Mouse (Mus musculus): ENCODE results near the gene Eloa.
"Not testable (repeated sequence)": the region's sequence is repeated elsewhere in the genome, so short reads cannot be mapped to it uniquely, and the experiment has no call there.

Eloa gene

DNA sequence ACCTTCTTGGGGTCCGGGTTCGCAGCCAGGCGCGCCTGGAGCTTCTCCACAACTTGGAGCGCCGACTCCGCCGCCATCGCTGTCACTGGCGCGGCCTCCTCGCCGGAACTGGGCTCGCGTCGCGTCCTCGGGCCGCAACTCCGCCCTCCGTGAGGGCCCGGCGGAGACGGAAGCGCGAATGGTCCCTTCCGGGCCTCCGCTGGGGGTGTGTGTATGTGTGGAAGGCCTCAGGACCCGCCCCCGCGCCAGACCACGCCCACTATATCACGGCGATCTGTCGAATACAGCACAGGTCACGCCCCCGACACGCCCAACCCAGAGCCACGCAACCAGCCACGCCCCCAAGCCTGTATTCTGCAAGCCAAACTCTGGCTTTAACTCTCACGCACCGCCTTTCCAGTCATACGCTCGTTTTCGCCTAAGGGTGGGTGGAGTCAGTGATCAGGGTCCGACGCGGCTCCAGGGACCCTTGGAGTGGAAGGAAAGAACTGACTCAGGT, at the start of gene Eloa:
TSS of gene Eloa (minus strand) at position 215 of the 499 bp plus-strand sequence.
- DNase-seq (ENCODE audit: inconsistent ontology term), result peak; percentile 100

DNA sequence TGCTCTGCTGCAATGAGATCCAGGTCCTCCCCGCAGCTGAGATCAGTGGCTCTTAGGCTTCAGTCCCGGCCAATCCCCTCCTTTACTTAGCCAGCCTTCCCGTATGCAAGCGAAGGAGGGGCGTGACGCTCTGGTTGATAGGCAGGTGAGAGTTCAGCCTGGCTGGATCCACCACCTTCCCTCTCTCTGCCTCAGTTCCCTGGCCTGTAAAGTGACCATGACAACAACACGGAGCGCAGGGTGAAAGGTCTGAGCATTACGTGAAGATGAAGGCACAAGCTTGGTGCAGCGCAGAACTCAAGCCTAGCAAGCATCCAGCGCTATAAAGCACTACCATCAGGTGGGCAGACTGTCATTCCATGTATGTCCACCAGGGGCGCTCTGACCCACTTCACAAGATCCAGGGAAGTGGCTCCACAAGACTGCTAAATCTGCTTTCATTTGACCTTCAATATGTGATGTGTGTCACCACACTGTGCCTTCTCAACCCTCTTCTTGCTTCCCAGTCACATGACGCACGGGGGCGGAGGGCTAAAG, 49.7 kb upstream of the Eloa start:
- DNase-seq (ENCODE audit: inconsistent ontology term), result peak; percentile 46

DNA sequence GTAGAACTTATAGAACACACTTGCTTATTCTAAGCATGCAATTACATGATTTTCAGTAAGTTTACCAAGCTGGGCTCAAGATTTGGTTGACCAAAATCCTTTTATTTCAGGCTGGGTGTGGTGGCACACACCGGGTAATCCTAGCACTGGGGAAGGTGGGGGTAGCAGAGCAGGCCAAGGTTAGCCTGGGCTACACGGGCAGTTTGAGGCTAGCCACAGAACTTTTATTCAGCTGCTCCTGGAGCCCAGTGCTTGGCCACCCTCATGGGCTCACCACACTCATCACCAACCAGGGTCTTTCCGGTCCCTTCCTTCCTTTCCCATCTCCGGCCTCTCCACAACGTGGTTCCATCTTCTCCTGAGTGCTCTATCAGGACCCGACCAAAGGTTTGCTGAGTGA, 49.0 kb upstream of the Eloa start:
- no peak for DNase-seq (ENCODE audit: inconsistent ontology term)

DNA sequence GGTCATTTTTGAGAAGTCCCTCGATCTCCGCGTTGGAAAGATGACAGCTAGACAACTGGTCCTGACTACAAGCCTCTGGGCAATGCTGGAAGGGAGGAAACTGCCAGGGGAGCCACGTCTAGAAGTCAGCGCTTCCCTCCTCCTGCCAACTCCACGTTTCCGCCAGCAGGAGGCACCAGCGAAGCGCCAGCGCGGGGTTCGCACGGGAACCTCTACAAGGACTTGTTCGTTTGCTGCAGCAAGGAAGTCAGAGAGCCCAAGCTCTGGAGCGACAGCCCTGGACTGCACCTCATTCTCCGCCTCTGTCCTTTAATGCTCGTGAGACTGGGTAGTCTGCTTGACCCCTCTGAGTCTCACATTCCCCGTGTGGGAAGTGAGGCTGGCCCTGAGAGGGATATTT, 48.4 kb upstream of the Eloa start:
- peak; percentile 83 for DNase-seq (ENCODE audit: inconsistent ontology term)

DNA sequence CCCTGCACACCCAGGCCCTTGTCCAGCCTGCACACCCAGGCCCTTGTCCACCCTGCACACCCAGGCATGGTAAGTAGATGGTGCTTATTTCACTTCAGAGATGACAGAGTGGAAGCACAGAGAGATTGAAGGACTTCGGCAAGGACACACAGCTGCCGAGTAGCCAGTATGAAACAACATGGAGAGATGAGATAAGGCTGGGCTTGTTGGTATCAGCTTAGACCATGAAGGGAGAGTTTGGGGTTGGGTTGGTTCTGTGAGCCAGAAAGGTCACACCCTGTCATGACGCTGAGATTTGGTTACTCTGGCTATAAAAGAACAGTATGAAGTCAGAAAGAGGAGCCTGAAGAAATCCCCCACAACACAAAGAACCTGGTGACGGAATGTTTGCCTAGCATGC, 47.8 kb upstream of the Eloa start:
- DNase-seq (ENCODE audit: inconsistent ontology term), result no peak

DNA sequence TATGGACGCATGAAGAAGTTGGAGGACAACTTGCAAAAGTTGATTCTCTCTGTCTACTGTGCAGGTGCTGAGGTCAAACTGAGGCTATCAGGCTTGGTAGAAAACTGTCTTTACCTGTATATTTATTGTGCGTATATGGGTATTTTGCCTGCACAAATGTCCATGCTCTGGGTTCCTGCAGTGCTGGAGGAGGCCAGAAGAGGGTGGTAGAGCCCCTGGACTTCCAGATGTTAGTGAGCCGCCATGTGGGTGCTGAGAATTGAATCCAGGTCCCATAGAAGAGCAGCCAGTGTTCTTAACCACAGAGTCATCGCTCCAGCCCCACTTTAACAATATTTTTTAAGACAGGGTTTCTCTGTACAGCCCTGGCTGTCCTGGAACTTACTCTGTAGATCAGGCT, 41.6 kb upstream of the Eloa start:
- no peak for DNase-seq (ENCODE audit: inconsistent ontology term)

DNA sequence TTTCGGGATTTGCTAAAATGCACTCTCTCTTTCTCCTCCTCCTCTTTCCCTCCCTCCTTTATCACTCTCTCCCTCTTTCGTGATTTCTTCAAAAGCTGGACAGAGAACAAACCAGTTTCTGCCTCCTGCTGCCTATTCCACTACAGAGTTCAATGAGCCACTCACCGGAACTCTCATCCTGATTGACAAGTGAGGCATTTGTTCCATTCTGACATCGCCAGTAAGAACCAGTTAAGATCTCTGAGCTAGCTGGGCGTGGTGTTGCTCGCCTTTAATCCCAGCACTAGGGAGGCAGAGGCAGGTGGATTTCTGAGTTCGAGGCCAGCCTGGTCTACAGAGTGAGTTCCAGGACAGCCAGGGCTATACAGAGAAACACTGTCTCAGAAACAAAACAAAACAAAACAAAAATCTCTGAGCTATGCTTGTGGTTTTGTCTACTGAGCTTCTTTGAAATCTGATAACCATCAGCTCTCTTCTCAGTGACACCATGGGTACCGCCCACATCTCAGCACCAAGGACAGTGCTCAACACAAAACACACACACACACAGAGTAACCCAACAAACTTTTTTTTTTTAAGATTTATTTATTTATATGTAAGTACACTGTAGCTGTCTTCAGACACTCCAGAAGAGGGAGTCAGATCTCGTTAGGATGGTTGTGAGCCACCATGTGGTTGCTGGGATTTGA, 38.4 kb upstream of the Eloa start:
- DNase-seq (ENCODE audit: inconsistent ontology term), result not testable (repeated sequence)

DNA sequence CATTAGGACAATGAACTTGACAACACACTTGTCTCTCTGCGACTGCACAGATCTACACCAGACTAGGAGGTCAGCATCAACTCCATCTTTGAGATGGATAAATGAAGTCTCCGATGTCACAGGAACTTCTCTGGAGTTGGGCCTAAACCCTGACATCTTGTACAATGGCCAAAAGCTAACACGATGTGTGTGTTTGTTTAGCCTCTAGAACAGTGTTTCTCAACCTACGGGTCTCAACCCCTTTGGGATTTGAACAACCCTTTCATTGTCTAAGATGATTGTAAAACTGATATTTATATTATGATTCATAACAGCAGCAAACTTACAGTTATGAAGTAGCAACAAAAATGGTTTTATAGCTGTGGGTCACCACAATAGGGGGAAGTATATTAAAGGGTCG, 36.4 kb upstream of the Eloa start:
- no peak for DNase-seq (ENCODE audit: inconsistent ontology term)

DNA sequence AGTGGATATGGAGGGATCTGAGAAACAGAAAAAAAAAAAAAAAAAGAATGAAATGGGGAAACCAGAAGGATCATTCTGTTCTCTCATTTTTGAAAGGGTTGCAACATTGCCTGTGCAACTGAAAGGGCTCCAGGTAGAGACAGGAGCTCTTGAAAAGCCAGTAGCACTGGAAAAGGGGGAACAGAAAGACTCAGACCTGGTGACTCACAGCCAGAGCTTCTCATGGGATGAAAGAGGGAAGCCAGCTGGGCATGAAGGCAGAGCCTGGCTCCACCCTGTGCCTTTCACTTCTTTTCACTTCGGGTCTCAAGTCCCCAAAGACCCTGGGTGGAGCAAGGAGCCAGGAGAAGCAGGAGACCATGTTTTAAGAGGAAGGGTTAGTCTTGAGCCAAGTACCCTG, 34.5 kb upstream of the Eloa start:
- DNase-seq (ENCODE audit: inconsistent ontology term), result no peak

DNA sequence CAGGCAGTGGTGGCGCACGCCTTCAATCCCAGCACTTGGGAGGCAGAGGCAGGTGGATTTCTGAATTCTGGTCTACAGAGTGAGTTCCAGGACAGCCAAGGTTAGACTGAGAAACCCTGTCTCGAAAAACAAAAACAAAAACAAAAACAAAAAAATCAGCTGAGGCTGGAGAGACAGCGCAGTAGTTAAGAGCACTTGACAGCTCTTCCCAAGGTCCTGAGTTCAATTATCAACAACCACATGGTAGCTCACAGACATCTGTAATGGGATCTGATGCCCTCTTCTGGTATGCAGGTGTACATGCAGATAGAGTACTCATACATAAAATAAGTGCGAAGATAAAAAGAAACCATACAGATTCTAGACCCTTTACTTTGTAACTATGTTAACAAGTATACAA, 32.3 kb upstream of the Eloa start:
- no peak for DNase-seq (ENCODE audit: inconsistent ontology term)

DNA sequence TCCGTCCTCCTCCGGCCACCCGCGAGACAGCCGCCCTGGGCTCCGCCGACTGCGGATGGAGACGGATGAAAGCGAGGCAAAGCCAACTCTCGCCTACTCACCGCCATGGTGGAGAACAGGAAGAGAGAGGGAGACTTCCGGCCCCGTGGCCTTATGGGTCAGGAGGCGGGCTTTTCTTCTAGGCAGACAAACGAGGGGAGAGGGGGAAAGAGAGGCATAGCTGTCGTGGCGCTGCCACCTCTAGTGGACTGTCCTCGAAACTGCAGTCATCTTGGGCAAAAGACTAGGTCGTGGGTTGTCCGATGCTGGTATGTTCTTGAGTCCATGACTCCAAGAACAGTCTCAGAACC, 31.7 kb upstream of the Eloa start, which contains the start of gene Rpl11:
TSS of gene Rpl11 (minus strand) at position 182 of the 350 bp plus-strand sequence.
- DNase-seq (ENCODE audit: inconsistent ontology term), result peak; percentile 96

DNA sequence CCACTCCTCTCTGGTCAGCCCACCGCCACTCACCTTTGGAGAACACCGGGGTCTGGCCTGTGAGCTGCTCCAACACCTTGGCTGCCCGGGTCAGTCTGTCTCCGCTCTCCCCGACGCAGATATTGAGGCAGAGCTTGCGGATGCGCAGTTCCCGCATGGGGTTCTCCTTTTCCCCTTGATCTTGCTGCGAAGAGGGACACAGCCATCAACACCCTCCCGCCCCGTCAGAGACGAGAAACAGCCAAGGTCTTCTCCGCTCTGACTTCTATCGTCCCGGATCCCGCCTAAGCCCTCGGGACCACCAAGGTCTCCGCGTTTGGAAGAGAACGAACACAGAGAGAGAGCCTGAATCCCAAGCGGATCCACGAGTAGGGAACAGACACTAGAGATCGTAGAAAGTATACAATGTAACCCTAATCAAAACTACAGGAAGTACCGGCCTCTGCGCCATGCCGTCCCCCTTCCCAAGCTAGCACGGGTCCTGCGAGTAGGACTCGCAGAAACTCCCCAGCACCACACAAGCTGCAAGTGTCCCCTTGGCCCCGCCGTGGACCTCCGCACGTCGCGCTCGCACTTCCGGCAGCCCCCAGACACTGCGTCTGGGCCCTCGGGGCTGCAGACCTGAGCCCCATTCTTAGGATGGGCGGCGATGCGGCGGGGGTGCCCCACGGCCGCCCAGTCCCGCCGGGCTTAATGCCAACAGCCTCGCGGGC, 31.1 kb upstream of the Eloa start:
- DNase-seq (ENCODE audit: inconsistent ontology term), result no peak

DNA sequence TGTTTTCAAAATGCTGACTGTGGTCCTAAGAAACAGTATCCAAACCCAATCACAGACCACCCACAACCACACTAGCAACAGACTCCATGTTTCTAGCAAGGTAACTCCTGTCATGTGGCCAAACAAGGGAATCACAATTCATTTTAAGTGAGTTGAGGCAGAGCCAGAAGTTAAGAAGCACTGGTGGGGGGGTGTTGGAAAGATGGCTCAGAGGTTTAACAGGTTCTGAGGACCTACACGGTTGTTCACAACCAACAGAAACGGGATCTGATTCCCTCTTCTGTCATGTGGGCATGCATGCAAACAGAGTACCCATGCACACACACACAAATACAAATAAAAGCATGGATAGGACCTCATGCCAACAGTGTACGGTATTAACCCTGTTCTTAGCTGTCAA, 30.5 kb upstream of the Eloa start:
- no peak for DNase-seq (ENCODE audit: inconsistent ontology term)

DNA sequence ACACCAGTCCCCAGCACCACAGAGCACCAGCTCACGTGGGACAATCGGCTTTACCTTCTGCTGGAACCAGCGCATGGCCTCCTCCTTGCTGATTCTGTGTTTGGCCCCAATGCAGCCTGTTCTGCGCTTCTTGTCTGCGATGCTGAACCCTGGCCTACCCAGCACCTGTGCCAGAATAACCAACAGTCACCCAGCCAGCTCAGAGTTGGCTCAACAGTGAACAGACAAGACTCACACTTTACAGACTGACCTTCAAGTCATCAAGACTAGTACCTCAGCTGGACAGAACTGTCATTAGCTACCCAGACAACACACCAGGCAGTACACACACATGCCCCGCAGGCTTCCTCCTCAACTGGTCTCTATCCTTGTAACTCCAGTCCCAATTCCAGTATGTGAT, 28.7 kb upstream of the Eloa start:
- DNase-seq (ENCODE audit: inconsistent ontology term), result no peak

DNA sequence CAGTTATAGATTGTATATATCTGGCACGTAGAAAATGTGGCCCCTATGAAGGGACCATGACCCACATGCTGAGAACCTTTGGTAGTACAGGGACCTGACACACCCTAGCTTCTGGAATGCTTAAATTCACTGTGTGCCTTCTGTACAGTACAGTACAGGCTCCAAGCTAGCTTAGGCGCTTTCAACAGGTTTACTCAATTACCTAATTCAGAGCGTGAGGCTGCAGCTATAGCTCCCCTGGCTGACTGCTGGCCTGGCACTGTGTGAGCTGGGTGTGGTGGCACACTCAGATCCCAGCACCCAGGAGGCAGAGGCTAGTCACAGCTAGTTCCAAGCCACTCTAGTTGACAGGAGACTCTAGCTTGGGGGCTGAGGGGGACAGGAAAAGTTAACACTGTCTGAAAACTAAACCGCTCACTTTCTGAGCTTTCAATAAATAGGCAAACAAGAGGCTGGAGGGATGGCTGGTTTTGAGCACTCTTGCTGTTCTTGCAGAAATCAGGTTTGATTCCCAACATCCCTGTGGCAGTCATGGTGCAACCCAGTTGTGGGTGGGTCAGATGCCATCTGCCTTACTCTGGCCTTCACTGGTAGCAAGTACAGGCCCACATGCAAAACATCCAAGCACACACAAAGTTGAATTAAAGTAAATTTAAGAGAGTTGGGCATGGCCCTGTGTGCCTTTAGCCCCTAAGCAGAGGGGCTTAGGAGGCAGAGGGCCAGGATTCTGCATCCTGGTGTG, 26.9 kb upstream of the Eloa start:
- no peak for DNase-seq (ENCODE audit: inconsistent ontology term)

DNA sequence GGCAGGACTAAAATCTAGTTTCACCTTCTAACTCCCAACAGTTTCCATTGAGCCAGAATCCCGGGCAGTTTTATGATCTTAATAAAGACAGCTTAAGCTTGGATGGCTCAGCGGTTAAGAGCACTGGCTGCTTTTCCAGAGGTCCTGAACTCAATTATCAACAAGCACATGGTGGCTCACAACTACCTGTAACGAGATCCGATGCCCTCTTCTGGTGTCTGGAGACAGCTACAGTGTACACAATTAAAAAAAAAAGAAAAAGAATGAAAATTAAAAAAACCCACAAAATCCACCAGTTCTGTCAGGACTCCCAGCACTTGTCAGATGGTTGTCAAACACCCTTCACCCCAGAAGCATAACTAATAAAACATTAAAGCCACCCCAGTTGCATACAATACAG, 26.1 kb upstream of the Eloa start:
- no peak for DNase-seq (ENCODE audit: inconsistent ontology term)

DNA sequence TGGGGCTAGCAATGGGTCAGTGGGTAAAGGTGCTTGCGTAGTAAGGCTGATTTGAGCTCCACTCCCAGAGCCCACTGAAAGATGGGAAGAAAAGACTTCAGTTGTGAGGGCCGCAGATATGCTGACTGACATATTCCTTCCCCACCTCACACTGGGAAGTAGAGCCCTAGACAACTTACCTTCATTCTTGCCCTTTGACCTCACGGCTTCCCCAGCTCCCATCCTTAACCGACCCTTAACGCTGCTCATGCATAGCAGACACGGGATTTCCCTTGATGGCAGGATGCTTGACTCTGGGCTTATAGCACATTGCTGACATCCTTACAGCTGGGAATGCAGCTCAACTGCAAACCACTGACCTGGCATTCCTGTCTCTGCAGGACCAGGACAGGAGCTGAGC, 25.3 kb upstream of the Eloa start:
- no peak for DNase-seq (ENCODE audit: inconsistent ontology term)

DNA sequence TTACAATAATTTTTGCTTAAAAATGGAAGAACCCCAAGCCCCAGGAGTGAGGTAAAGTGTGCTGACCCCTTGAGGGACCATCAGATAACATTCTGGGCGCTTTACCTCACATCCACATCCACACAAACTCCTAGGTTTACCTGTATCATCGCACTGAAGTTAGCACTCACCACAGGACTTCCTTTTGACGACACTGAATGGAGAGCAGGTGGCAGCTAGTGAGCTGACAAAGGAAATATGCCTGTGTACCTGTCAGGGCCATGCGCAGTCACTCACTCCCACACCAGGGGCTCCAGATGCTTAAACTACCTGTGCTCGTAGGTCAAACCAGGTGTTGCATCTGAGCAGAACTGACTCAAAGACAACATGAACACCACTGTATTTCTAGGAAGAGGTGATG, 23.5 kb upstream of the Eloa start:
- DNase-seq (ENCODE audit: inconsistent ontology term), result no peak

DNA sequence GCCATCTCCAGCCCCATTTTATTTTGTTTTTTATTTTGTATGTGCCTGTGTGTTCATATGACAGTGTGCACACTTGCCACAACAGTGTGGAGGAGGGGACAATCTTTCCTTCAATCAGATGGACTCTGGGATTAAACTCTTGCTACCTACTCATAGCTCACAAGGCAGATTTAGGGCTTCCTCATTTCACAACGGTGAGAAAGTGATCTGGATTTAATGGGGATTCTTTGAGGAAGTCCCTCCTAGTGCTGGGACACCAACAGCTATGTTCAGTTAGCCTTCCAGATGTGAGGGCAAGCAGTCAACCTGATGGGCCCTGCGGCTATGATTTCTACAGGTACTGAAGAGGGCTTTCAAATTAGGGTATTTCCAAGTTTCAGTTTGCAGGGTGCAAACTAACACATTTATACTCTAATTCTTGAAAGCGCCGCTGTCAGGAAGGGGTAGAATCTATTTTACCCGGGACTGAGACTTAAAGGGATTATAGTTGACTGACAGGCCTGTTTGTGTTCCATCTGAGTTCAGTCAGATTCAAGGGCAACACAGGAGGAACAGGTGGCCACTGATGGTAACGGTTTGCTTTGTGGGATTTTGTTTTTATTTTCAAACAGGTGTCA, 22.3 kb upstream of the Eloa start:
- DNase-seq (ENCODE audit: inconsistent ontology term), result no peak

DNA sequence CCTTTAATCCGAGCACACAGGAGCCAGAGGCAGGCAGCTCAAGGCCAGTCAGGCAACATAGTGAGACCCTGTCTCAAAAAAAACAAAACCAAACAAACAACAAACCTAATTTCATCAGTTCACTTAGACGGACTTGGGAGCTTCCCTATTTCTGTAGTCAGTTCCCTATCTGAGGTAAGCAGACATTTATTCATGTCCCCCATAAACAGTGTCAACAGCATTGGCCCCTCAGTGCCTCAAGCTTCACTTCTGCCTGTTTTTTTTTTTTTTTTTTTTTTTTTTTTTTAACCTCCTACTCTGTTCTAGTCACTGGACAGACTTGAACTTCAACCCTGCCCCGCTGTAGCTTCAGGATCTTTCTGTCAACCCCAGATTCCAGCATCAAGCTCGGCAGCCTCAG, 13.5 kb upstream of the Eloa start:
- no peak for DNase-seq (ENCODE audit: inconsistent ontology term)

DNA sequence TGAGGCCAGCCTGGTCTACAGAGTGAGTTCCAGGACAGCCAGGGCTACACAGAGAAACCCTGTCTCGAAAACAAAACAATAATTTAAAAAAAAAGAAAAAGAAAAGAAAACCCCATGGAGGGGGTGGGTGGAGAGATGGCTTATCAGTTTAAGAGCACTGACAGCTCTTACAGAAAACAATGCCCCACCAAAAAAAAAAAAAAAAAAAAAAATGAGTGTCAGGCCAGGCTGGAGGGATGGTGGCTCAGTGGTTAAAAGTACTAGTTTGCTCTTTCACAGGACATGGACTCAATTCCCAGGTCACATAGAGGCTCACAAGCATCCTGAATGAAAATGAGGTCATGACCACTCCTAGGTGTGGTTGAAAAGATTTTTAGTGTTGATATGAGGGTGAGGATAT, 11.7 kb upstream of the Eloa start:
- DNase-seq (ENCODE audit: inconsistent ontology term), result no peak
